17 mouse cellular contexts compared by ENCODE assay signal in genomic region chr7:97262541-97262940, GRCm38 (mm10).
A peak's percentile ranks its signal among the peaks of the same experiment; 100 is the strongest.
DNase-seq lines count a peak whose midpoint lies in the region; ATAC-seq and TF ChIP-seq lines count a peak whose summit lies in the region.
"Had no signal": no experiment of that assay in that cellular context is flagged by ENCODE, and none has a peak within 500 bp of the region (broad histone marks: within the 10 kb centered on the region; RNA-seq: fewer than 3 reads in every experiment).

No protein-coding gene starts in this region.

- no peak overlapping the region for H3K27ac ChIP-seq in hindbrain, embryonic 12.5 days
- H3K27ac ChIP-seq: limb, embryonic 12.5 days; lung, embryonic 15.5 days; neural tube, embryonic 15.5 days had no signal

- no peaks in the 10 kb centered on the region for H3K9me3 ChIP-seq in hindbrain, embryonic 12.5 days (replicated peaks)
- H3K9me3 ChIP-seq: limb, embryonic 12.5 days; lung, embryonic 15.5 days; neural tube, embryonic 15.5 days had no signal

- H3K4me2 ChIP-seq in hindbrain, embryonic 12.5 days (replicated peaks), result no peak overlapping the region
- H3K4me2 ChIP-seq: limb, embryonic 12.5 days; lung, embryonic 15.5 days; neural tube, embryonic 15.5 days had no signal

- H3K27me3 ChIP-seq in hindbrain, embryonic 12.5 days, result no peaks in the 10 kb centered on the region
- H3K27me3 ChIP-seq: limb, embryonic 12.5 days; lung, embryonic 15.5 days; neural tube, embryonic 15.5 days had no signal

- no peak overlapping the region for H3K9ac ChIP-seq in hindbrain, embryonic 12.5 days
- H3K9ac ChIP-seq: limb, embryonic 12.5 days; lung, embryonic 15.5 days; neural tube, embryonic 15.5 days had no signal

- 7% methylated on average over 1 of the region's 1 CpGs for WGBS in lung, adult 2 months
- WGBS in hindbrain, embryonic 12.5 days, result 70% methylated on average over 1 of the region's 1 CpGs

- H3K36me3 ChIP-seq in hindbrain, embryonic 12.5 days, result no peaks in the 10 kb centered on the region
- H3K36me3 ChIP-seq: limb, embryonic 12.5 days; lung, embryonic 15.5 days; neural tube, embryonic 15.5 days had no signal

- peaks cover 5% of the 10 kb centered on the region for H3K4me1 ChIP-seq in lung, adult 2 months (ENCODE audit: control insufficient read depth, insufficient read depth, low read length)
- H3K4me1 ChIP-seq in hindbrain, embryonic 12.5 days, result no peaks in the 10 kb centered on the region
- H3K4me1 ChIP-seq: limb, embryonic 12.5 days; lung, embryonic 15.5 days; neural tube, embryonic 15.5 days had no signal

- no peak for TF ChIP-seq CTCF in lung, adult 2 months (IDR thresholded peaks at IDR 0.05; ENCODE audit: insufficient read depth, low read length)

- no peak for ATAC-seq in activated CD4-positive, CD25-positive, alpha-beta regulatory T cell, adult 4 months
- ATAC-seq in hindbrain, embryonic 12.5 days (ENCODE audit: low FRiP score), result no peak
- ATAC-seq: inflammation-experienced regulatory T-cells, adult 6 months; midbrain, embryonic 16.5 days had no signal

- DNase-seq in lung, adult 18-20 months, result peak; percentile 42 to 57
- DNase-seq in lung, adult 2 months, result no peak
- peak; percentile 60 for DNase-seq in gastrocnemius, postnatal 25 days
- peak; percentile 78 for DNase-seq in heart, postnatal 25 days (ENCODE audit: low spot score)
- DNase-seq in testis, postnatal 10 days (ENCODE audit: low spot score), result peak; percentile 46
- no peak for DNase-seq in cerebellum, postnatal 4 days (ENCODE audit: low spot score in 2 of 2)
- DNase-seq: layer of hippocampus, adult 9-11 months; spleen, adult 18-20 months; thymus, postnatal 36 days had no signal

- intact Hi-C loops in heart, postnatal 25 days (cut with DNase I), result loop anchor here (5.0 kb wide), 1 partner anchor 35 kb away; no protein-coding TSS in a partner anchor

- no peak overlapping the region for H3K4me3 ChIP-seq in lung, adult 2 months (replicated peaks; ENCODE audit: extremely low read depth, low read depth, low read length)
- no peak overlapping the region for H3K4me3 ChIP-seq in hindbrain, embryonic 12.5 days
- H3K4me3 ChIP-seq: erythroblast, embryonic 14.5 days; limb, embryonic 12.5 days; lung, embryonic 15.5 days; neural tube, embryonic 15.5 days had no signal

- no peak for TF ChIP-seq POLR2A in lung, adult 2 months (IDR thresholded peaks at IDR 0.05; ENCODE audit: borderline replicate concordance, extremely low read depth, low read depth, low read length)

Comparison
In these comparisons a context has a peak if more than half of its experiments do, and no peak if none do; other contexts are left out.
1. DNase-seq: peak in lung, adult 18-20 months (2 of 2), gastrocnemius, postnatal 25 days (single experiment), heart, postnatal 25 days (single experiment) and testis, postnatal 10 days (single experiment); none in lung, adult 2 months (single experiment) and cerebellum, postnatal 4 days (0 of 2).